Mouse (Mus musculus): ENCODE data around the gene Oip5. TPM values are rescaled to one million over a fixed set of nuclear protein-coding genes. Genes with fewer than 3 reads are reported as not detected.
"Not testable (repeated sequence)": the region's sequence is repeated elsewhere in the genome, so short reads cannot be mapped to it uniquely, and the experiment has no call there.

The Oip5 gene
- polyA plus RNA-seq, 1 experiment from 2014 or later: 36.7 TPM

- H3K27ac ChIP-seq (ENCODE audit: low read depth, low read length): peak overlapping the region; percentile 57
- peak overlapping the region; percentile 85 for H3K4me3 ChIP-seq (ENCODE audit: low read depth, low read length)
- no peak for ATAC-seq (replicated peaks; ENCODE audit: low FRiP score)
Observed at GRCm38 (mm10) chr2:119617841-119618198, 449 bp downstream of the Oip5 start.

GRCm38 (mm10) chr2:119607023-119607422 is 11.2 kb downstream of the Oip5 start:
- no peaks in the 10 kb centered on the region for H3K4me1 ChIP-seq (replicated peaks; ENCODE audit: control insufficient read depth, insufficient read depth, low read length)
- H3K4me2 ChIP-seq (ENCODE audit: low read depth, low read length, severe bottlenecking): no peak overlapping the region
- no peak overlapping the region for H3K27ac ChIP-seq (ENCODE audit: low read depth, low read length)
- H3K9me3 ChIP-seq (ENCODE audit: control insufficient read depth, low read length): no peaks in the 10 kb centered on the region
- H3K4me3 ChIP-seq (ENCODE audit: low read depth, low read length): no peak overlapping the region
- WGBS: 93% methylated on average over 4 of the region's 4 CpGs
- H3K27me3 ChIP-seq (ENCODE audit: control insufficient read depth, insufficient read depth, low read length): no peaks in the 10 kb centered on the region
- DNase-seq (ENCODE audit: low spot score): no peak
- peaks cover 2% of the 10 kb centered on the region; the same call in 1 of the 2 replicates for H3K36me3 ChIP-seq (ENCODE audit: control insufficient read depth, insufficient read depth, low read length)
- ATAC-seq (replicated peaks; ENCODE audit: low FRiP score): no peak
- H3K9ac ChIP-seq (ENCODE audit: low read length): no peak overlapping the region

More at GRCm38 (mm10) chr2:119617841-119618198, 449 bp downstream of the Oip5 start:
- WGBS: under 1% methylated on average over 13 of the region's 13 CpGs
- no peaks in the 10 kb centered on the region for H3K9me3 ChIP-seq (ENCODE audit: control insufficient read depth, low read length)
- DNase-seq (ENCODE audit: low spot score): no peak
- H3K4me1 ChIP-seq (replicated peaks; ENCODE audit: control insufficient read depth, insufficient read depth, low read length): peaks cover 7% of the 10 kb centered on the region; the same call in 1 of the 2 replicates
- no peaks in the 10 kb centered on the region for H3K27me3 ChIP-seq (ENCODE audit: control insufficient read depth, insufficient read depth, low read length)
- no peaks in the 10 kb centered on the region for H3K36me3 ChIP-seq (ENCODE audit: control insufficient read depth, insufficient read depth, low read length)
- peak overlapping the region; percentile 79 for H3K9ac ChIP-seq (ENCODE audit: low read length)
- H3K4me2 ChIP-seq (ENCODE audit: low read depth, low read length, severe bottlenecking): peak overlapping the region; percentile 53

- no peak for ATAC-seq (replicated peaks; ENCODE audit: low FRiP score)
- Histone ChIP-seq H3K4me2 (ENCODE audit: low read depth, low read length, severe bottlenecking) (no peak overlapping the region), H3K4me1 (replicated peaks; ENCODE audit: control insufficient read depth, insufficient read depth, low read length) (no peaks in the 10 kb centered on the region), H3K9me3 (ENCODE audit: control insufficient read depth, low read length) (no peaks in the 10 kb centered on the region), H3K27me3 (ENCODE audit: control insufficient read depth, insufficient read depth, low read length) (no peaks in the 10 kb centered on the region), H3K4me3 (ENCODE audit: low read depth, low read length) (no peak overlapping the region), H3K36me3 (ENCODE audit: control insufficient read depth, insufficient read depth, low read length) (peaks cover 2% of the 10 kb centered on the region; the same call in 1 of the 2 replicates), H3K9ac (ENCODE audit: low read length) (no peak overlapping the region), H3K27ac (ENCODE audit: low read depth, low read length) (no peak overlapping the region)
- no peak for DNase-seq (ENCODE audit: low spot score)
- 94% methylated on average over 6 of the region's 6 CpGs for WGBS
Observed at GRCm38 (mm10) chr2:119605361-119605973, 12.8 kb downstream of the Oip5 start.

GRCm38 (mm10) chr2:119603909-119604308 is 14.4 kb downstream of the Oip5 start:
- H3K36me3 ChIP-seq (ENCODE audit: control insufficient read depth, insufficient read depth, low read length): peaks cover 6% of the 10 kb centered on the region; the same call in 1 of the 2 replicates
- no peaks in the 10 kb centered on the region for H3K27me3 ChIP-seq (ENCODE audit: control insufficient read depth, insufficient read depth, low read length)
- DNase-seq (ENCODE audit: low spot score) (no peak), ATAC-seq (replicated peaks; ENCODE audit: low FRiP score) (no peak)
- H3K4me1 ChIP-seq (replicated peaks; ENCODE audit: control insufficient read depth, insufficient read depth, low read length): no peaks in the 10 kb centered on the region
- H3K27ac ChIP-seq (ENCODE audit: low read depth, low read length): no peak overlapping the region
- H3K4me2 ChIP-seq (ENCODE audit: low read depth, low read length, severe bottlenecking): no peak overlapping the region
- no peak overlapping the region for H3K9ac ChIP-seq (ENCODE audit: low read length)
- H3K9me3 ChIP-seq (ENCODE audit: control insufficient read depth, low read length): no peaks in the 10 kb centered on the region
- no peak overlapping the region for H3K4me3 ChIP-seq (ENCODE audit: low read depth, low read length)
- 91% methylated on average over 2 of the region's 2 CpGs for WGBS

- Histone ChIP-seq H3K9ac (ENCODE audit: low read length) (no peak overlapping the region), H3K27ac (ENCODE audit: low read depth, low read length) (no peak overlapping the region), H3K4me1 (replicated peaks; ENCODE audit: control insufficient read depth, insufficient read depth, low read length) (no peaks in the 10 kb centered on the region), H3K4me3 (ENCODE audit: low read depth, low read length) (no peak overlapping the region), H3K4me2 (ENCODE audit: low read depth, low read length, severe bottlenecking) (no peak overlapping the region), H3K36me3 (ENCODE audit: control insufficient read depth, insufficient read depth, low read length) (peaks cover 6% of the 10 kb centered on the region; the same call in 1 of the 2 replicates), H3K27me3 (ENCODE audit: control insufficient read depth, insufficient read depth, low read length) (no peaks in the 10 kb centered on the region), H3K9me3 (ENCODE audit: control insufficient read depth, low read length) (no peaks in the 10 kb centered on the region)
- DNase-seq (ENCODE audit: low spot score): no peak
- WGBS: 79% methylated on average over 1 of the region's 1 CpGs
- no peak for ATAC-seq (replicated peaks; ENCODE audit: low FRiP score)
Observed at GRCm38 (mm10) chr2:119602488-119602887, 15.8 kb downstream of the Oip5 start.

GRCm38 (mm10) chr2:119601575-119601974 is 16.7 kb downstream of the Oip5 start:
- not testable (repeated sequence) for DNase-seq (ENCODE audit: low spot score); H3K4me3 ChIP-seq (ENCODE audit: low read depth, low read length); H3K9ac ChIP-seq (ENCODE audit: low read length); H3K4me2 ChIP-seq (ENCODE audit: low read depth, low read length, severe bottlenecking); H3K9me3 ChIP-seq (ENCODE audit: control insufficient read depth, low read length); H3K4me1 ChIP-seq (replicated peaks; ENCODE audit: control insufficient read depth, insufficient read depth, low read length); ATAC-seq (replicated peaks; ENCODE audit: low FRiP score); H3K27me3 ChIP-seq (ENCODE audit: control insufficient read depth, insufficient read depth, low read length); H3K27ac ChIP-seq (ENCODE audit: low read depth, low read length)
- WGBS: 82% methylated on average over 3 of the region's 3 CpGs
- H3K36me3 ChIP-seq (ENCODE audit: control insufficient read depth, insufficient read depth, low read length): peaks cover 11% of the 10 kb centered on the region

- Histone ChIP-seq H3K36me3 (ENCODE audit: control insufficient read depth, insufficient read depth, low read length) (peaks cover 11% of the 10 kb centered on the region), H3K4me3 (ENCODE audit: low read depth, low read length) (no peak overlapping the region), H3K4me1 (replicated peaks; ENCODE audit: control insufficient read depth, insufficient read depth, low read length) (no peaks in the 10 kb centered on the region), H3K27me3 (ENCODE audit: control insufficient read depth, insufficient read depth, low read length) (no peaks in the 10 kb centered on the region), H3K9ac (ENCODE audit: low read length) (no peak overlapping the region), H3K27ac (ENCODE audit: low read depth, low read length) (no peak overlapping the region), H3K4me2 (ENCODE audit: low read depth, low read length, severe bottlenecking) (no peak overlapping the region), H3K9me3 (ENCODE audit: control insufficient read depth, low read length) (no peaks in the 10 kb centered on the region)
- 92% methylated on average over 4 of the region's 4 CpGs for WGBS
- DNase-seq (ENCODE audit: low spot score) (no peak), ATAC-seq (replicated peaks; ENCODE audit: low FRiP score) (no peak)
Observed at GRCm38 (mm10) chr2:119601027-119601426, 17.2 kb downstream of the Oip5 start.

- Histone ChIP-seq H3K9ac (ENCODE audit: low read length) (no peak overlapping the region), H3K27me3 (ENCODE audit: control insufficient read depth, insufficient read depth, low read length) (no peaks in the 10 kb centered on the region), H3K4me2 (ENCODE audit: low read depth, low read length, severe bottlenecking) (no peak overlapping the region), H3K27ac (ENCODE audit: low read depth, low read length) (no peak overlapping the region), H3K36me3 (ENCODE audit: control insufficient read depth, insufficient read depth, low read length) (peaks cover 9% of the 10 kb centered on the region), H3K4me1 (replicated peaks; ENCODE audit: control insufficient read depth, insufficient read depth, low read length) (0 out of 2 replicates have a peak, but pooled peaks cover 4% of the 10 kb centered on the region), H3K9me3 (ENCODE audit: control insufficient read depth, low read length) (no peaks in the 10 kb centered on the region), H3K4me3 (ENCODE audit: low read depth, low read length) (no peak overlapping the region)
- WGBS: 95% methylated on average over 8 of the region's 8 CpGs
- ATAC-seq (replicated peaks; ENCODE audit: low FRiP score): no peak
- DNase-seq (ENCODE audit: low spot score): no peak
Observed at GRCm38 (mm10) chr2:119596781-119597330, 21.4 kb downstream of the Oip5 start.

GRCm38 (mm10) chr2:119595308-119595707 is 23.0 kb downstream of the Oip5 start:
- Histone ChIP-seq H3K27me3 (ENCODE audit: control insufficient read depth, insufficient read depth, low read length) (no peaks in the 10 kb centered on the region), H3K9me3 (ENCODE audit: control insufficient read depth, low read length) (no peaks in the 10 kb centered on the region), H3K27ac (ENCODE audit: low read depth, low read length) (no peak overlapping the region), H3K9ac (ENCODE audit: low read length) (peak overlapping the region; percentile 96; the same call in 1 of the 2 replicates), H3K4me3 (ENCODE audit: low read depth, low read length) (peak overlapping the region; percentile 94), H3K4me1 (replicated peaks; ENCODE audit: control insufficient read depth, insufficient read depth, low read length) (0 out of 2 replicates have a peak, but pooled peaks cover 4% of the 10 kb centered on the region), H3K4me2 (ENCODE audit: low read depth, low read length, severe bottlenecking) (peak overlapping the region; percentile 66), H3K36me3 (ENCODE audit: control insufficient read depth, insufficient read depth, low read length) (peaks cover 8% of the 10 kb centered on the region)
- 71% methylated on average over 4 of the region's 4 CpGs for WGBS
- ATAC-seq (replicated peaks; ENCODE audit: low FRiP score): no peak
- DNase-seq (ENCODE audit: low spot score): no peak

All from forebrain, embryonic 11.5 days (tissue).